Mouse (Mus musculus): ENCODE results near the gene Arhgap19.
"Not testable (repeated sequence)": the region's sequence is repeated elsewhere in the genome, so short reads cannot be mapped to it uniquely, and the experiment has no call there.

Arhgap19 gene

GRCm38 (mm10) chr19:41801742-41802369, at the start of gene Arhgap19:
Arhgap19 (minus strand) TSS chr19:41802047.
- DNase-seq (ENCODE audit: low read depth) = peak; percentile 97

- no peak for DNase-seq (ENCODE audit: low read depth)
Measured at GRCm38 (mm10) chr19:41850719-41851543, 49.1 kb upstream of the Arhgap19 start.

GRCm38 (mm10) chr19:41850021-41850718, 48.3 kb upstream of the Arhgap19 start:
- no peak for DNase-seq (ENCODE audit: low read depth)

- peak; percentile 95 for DNase-seq (ENCODE audit: low read depth)
Measured at GRCm38 (mm10) chr19:41847992-41848851, 46.4 kb upstream of the Arhgap19 start, which contains the start of gene Frat2. Frat2 (minus strand) TSS chr19:41848132.

GRCm38 (mm10) chr19:41847614-41847991, 45.8 kb upstream of the Arhgap19 start:
- not testable (repeated sequence) for DNase-seq (ENCODE audit: low read depth)

GRCm38 (mm10) chr19:41847091-41847581, 45.3 kb upstream of the Arhgap19 start:
- peak; percentile 62 for DNase-seq (ENCODE audit: low read depth)

GRCm38 (mm10) chr19:41846366-41847090, 44.7 kb upstream of the Arhgap19 start:
- DNase-seq (ENCODE audit: low read depth) = peak; percentile 49

GRCm38 (mm10) chr19:41844345-41844744, 42.5 kb upstream of the Arhgap19 start:
- peak; percentile 71 for DNase-seq (ENCODE audit: low read depth)

GRCm38 (mm10) chr19:41842706-41843105, 40.9 kb upstream of the Arhgap19 start:
- DNase-seq (ENCODE audit: low read depth) = no peak

GRCm38 (mm10) chr19:41842196-41842595, 40.3 kb upstream of the Arhgap19 start:
- no peak for DNase-seq (ENCODE audit: low read depth)

- DNase-seq (ENCODE audit: low read depth) = no peak
Measured at GRCm38 (mm10) chr19:41841105-41841750, 39.4 kb upstream of the Arhgap19 start.

- DNase-seq (ENCODE audit: low read depth) = no peak
Measured at GRCm38 (mm10) chr19:41839685-41840084, 37.8 kb upstream of the Arhgap19 start.

GRCm38 (mm10) chr19:41838808-41839207, 37.0 kb upstream of the Arhgap19 start:
- DNase-seq (ENCODE audit: low read depth) = no peak

GRCm38 (mm10) chr19:41837917-41838261, 36.0 kb upstream of the Arhgap19 start:
- DNase-seq (ENCODE audit: low read depth) = peak; percentile 63

GRCm38 (mm10) chr19:41837194-41837916, 35.5 kb upstream of the Arhgap19 start:
- DNase-seq (ENCODE audit: low read depth) = no peak

GRCm38 (mm10) chr19:41836719-41837118, 34.9 kb upstream of the Arhgap19 start:
- DNase-seq (ENCODE audit: low read depth) = no peak

- DNase-seq (ENCODE audit: low read depth) = peak; percentile 29
Measured at GRCm38 (mm10) chr19:41835816-41836215, 34.0 kb upstream of the Arhgap19 start.

GRCm38 (mm10) chr19:41835407-41835806, 33.6 kb upstream of the Arhgap19 start:
- DNase-seq (ENCODE audit: low read depth) = no peak

GRCm38 (mm10) chr19:41832501-41833201, 30.8 kb upstream of the Arhgap19 start:
- no peak for DNase-seq (ENCODE audit: low read depth)

All from induced T-regulatory cell, adult 2 months (primary cell).